Mouse (Mus musculus): ENCODE results near the gene Flrt3. TPM values are rescaled to one million over a fixed set of nuclear protein-coding genes. Genes with fewer than 3 reads are reported as not detected.
A peak's percentile ranks its signal among the peaks of the same experiment; 100 is the strongest.

Flrt3 gene
- under 1 TPM; 0.07 to 0.22 (median 0.16) TPM for total RNA-seq (2022)

- peak; percentile 45 to 55 for DNase-seq (ENCODE audit: low spot score in 2 of 2)
Measured at GRCm38 (mm10) chr2:140670963-140671702, at the start of gene Flrt3. Flrt3 (minus strand) TSS chr2:140671469.

GRCm38 (mm10) chr2:140717407-140717806 lies 46.1 kb upstream of the Flrt3 start:
- no peak for DNase-seq (ENCODE audit: low spot score in 2 of 2)

- no peak for DNase-seq (ENCODE audit: low spot score in 2 of 2)
Measured at GRCm38 (mm10) chr2:140715822-140716221, 44.6 kb upstream of the Flrt3 start.

GRCm38 (mm10) chr2:140707550-140707949 lies 36.3 kb upstream of the Flrt3 start:
- DNase-seq (ENCODE audit: low spot score in 2 of 2), result no peak

- DNase-seq (ENCODE audit: low spot score in 2 of 2), result no peak
Measured at GRCm38 (mm10) chr2:140705278-140705677, 34.0 kb upstream of the Flrt3 start.

DNA sequence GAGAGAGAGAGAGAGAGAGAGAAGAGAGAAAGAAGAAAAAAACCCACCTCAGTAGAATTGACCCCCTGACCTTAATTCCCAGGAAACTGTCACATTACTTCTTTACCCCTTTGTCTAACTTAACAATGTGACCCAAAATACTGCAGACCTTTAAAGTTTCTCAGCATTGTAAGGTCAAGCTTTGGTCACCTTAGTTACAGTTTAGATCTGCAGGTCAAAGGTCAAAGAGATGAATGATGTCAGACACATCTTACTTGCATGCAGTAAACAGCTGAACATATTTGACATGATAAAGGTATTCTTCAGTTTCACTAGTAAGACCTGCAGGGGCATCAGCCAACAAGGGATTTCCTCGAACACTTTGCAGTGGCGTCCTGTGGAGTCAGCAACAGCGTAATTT lies 32.9 kb upstream of the Flrt3 start:
- no peak for DNase-seq (ENCODE audit: low spot score in 2 of 2)

DNA sequence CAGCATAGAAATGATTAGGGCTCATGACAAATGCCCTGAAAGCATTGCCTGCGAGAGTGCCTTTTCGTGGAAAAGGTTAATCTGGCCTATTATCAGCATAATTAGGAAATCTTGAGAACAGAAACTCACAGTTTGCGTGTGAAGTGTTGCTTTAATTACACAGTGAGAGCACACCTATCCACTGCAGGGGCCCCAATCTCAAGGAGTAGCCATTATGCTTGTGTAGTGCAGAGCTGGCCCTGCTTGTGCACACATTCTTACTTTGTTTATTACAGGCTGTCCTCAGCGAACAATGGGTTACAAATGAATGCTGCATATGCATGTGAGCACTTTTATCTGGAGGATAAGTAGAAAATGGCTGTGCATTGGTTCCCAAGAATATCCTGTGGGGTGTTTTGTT lies 32.1 kb upstream of the Flrt3 start:
- no peak for DNase-seq (ENCODE audit: low spot score in 2 of 2)

DNA sequence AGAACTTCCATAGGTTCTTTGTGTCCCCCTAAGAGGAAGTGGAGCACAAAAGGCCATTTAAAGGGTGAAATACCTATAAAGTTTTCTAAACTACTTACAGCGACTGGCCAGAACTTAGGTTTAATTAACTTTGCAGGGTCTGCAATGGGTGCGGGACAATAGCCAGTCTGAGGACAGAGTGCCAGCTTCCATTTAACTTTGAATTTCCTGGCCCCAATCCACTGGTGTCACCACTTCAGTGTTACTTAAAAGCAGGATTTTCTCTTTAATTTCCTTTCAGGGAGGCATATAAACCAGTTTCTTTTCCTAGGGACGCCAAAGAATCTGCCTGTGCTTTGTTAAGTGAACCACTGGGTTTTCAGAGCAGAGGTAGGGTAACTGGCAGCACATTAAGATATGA lies 27.3 kb upstream of the Flrt3 start:
- DNase-seq (ENCODE audit: low spot score in 2 of 2), result no peak

- no peak for DNase-seq (ENCODE audit: low spot score in 2 of 2)
Measured at GRCm38 (mm10) chr2:140693845-140694244, 22.6 kb upstream of the Flrt3 start.

DNA sequence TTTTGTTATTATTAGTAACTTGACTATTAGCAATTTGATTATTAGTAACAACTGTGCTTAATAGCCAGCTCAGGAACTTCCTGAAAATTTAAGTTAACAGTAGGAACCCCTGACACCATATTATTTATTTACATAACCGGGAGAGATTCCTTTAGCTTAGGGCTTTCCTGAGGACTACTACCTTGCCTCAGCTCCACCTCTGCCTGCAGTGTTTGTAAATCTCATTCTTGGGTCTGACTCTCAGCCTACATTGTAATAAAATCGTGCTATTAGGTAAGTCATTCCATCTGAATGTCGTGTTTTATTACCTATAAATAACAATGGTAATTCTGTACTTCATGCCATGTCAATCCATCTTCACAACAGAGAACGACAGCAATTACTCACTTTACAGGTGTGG lies 21.2 kb upstream of the Flrt3 start:
- DNase-seq (ENCODE audit: low spot score in 2 of 2), result no peak

DNA sequence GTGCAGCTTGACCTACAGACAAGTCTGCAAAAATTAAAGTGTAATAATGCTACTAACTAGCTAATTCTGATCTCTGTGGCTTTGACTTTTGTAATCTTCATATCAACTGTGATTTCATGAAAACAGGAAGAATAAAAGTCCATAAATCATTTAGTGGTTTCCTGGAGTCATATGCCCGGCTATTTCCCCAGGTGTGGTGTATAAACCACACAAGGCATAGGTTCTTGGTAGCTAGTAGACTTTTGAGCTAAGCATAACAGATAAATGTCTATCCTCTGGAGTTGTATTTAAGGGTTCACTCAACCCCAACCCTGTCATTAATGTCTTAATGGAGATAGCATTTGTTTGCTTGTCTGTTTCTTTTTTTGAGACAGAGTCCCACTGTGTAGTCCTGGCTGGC lies 20.1 kb upstream of the Flrt3 start:
- DNase-seq (ENCODE audit: low spot score in 2 of 2), result no peak

GRCm38 (mm10) chr2:140690906-140691305 lies 19.6 kb upstream of the Flrt3 start:
- no peak for DNase-seq (ENCODE audit: low spot score in 2 of 2)

GRCm38 (mm10) chr2:140676728-140677127 lies 5.5 kb upstream of the Flrt3 start:
- no peak for DNase-seq (ENCODE audit: low spot score in 2 of 2)

DNA sequence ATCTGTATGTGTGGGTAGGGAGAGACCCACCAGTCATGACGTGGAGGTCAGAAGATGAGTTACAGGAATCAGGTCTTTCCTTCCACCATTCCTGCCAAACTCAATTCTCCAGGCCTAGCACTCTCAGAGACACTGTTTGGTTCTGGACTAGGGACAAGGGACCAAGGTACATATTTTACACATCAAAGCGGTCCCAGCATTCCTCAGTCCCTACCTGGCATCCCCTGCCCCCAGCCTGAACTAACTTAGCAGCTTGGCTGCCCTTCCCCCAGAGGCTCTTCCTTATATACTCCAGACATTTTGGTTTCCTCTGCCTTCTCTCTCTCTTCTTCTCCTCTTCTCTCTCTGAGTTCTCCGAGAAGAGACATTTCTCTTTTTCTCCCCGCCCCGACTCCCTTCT lies 2.2 kb upstream of the Flrt3 start:
- DNase-seq (ENCODE audit: low spot score in 2 of 2), result no peak

DNA sequence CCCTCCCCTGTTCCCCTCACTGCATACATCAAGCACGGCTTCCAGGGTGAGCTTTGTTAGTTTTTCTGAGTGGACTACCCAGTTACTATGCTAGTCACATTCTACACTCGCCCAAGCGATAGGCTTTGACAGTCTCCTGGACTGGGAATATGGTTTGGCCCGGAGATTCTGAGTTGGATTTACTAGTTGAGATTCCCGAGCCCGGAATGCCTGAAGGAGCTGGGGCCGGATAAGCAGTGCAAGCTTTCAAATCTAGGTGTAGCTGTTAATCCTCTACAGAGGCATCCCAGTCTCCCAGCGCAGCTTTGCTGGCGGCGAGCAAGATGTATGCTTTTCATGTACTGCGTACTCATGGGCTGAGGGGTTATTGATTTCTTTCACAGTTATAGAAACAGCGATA lies 812 bp downstream of the Flrt3 start:
- no peak for DNase-seq (ENCODE audit: low spot score in 2 of 2)

GRCm38 (mm10) chr2:140669786-140670185 lies 1.5 kb downstream of the Flrt3 start:
- no peak for DNase-seq (ENCODE audit: low spot score in 2 of 2)

GRCm38 (mm10) chr2:140669081-140669480 lies 2.2 kb downstream of the Flrt3 start:
- DNase-seq (ENCODE audit: low spot score in 2 of 2), result no peak

DNA sequence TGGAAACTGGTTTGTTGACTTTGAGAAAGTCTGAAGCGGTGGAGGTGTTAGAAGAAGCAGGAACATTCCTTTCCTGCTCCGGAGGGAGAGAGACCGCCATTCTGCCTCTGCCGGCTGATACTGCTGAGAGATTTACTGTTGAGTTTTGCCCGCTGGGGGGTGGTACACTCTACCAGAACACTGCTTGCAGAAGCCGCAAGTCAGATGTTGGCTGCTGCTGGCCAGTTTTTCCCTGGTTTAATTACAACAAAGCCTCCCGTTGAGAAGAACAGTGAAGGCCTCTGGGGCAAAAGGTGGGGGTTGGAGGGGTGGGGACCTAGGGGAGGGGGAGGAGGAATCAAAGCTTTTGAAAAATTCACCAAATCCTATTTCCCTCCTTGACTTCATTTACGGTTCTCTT lies 3.0 kb downstream of the Flrt3 start:
- DNase-seq (ENCODE audit: low spot score in 2 of 2), result peak; percentile 3 to 5

GRCm38 (mm10) chr2:140667261-140668047 lies 3.8 kb downstream of the Flrt3 start:
- DNase-seq (ENCODE audit: low spot score in 2 of 2), result no peak

GRCm38 (mm10) chr2:140666846-140667245 lies 4.4 kb downstream of the Flrt3 start:
- DNase-seq (ENCODE audit: low spot score in 2 of 2), result no peak

DNA sequence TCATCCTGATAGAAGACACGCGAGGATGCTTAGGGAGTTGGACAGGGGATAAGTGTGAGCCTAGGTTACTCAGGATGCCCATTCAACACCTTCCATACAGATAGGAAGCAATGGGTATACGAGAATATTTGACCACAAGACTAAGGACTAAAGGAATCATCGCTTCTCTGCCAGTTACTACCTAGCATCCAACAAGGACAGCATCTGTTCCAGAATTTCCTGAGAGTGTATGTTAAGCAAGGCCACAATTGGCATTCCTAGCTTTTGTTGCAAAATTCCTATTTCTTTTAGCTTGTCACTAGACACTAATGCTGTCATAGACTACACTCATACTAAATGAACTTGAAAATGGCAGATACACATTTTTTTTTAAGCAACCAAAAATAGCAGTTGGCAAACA lies 6.9 kb downstream of the Flrt3 start:
- no peak for DNase-seq (ENCODE audit: low spot score in 2 of 2)

GRCm38 (mm10) chr2:140662673-140663072 lies 8.6 kb downstream of the Flrt3 start:
- DNase-seq (ENCODE audit: low spot score in 2 of 2), result no peak

- no peak for DNase-seq (ENCODE audit: low spot score in 2 of 2)
Measured at GRCm38 (mm10) chr2:140653978-140654377, 17.3 kb downstream of the Flrt3 start.
